Mouse (Mus musculus): ENCODE measurements around the gene Med13l.

The Med13l gene

GRCm38 (mm10) chr5:118560385-118561085, at the start of gene Med13l:
Med13l (plus strand) TSS chr5:118560679.
- DNase-seq, result peak; percentile 45 to 54

- DNase-seq, result no peak
Measured at GRCm38 (mm10) chr5:118510969-118511368, 49.5 kb upstream of the Med13l start.

GRCm38 (mm10) chr5:118513005-118513404, 47.5 kb upstream of the Med13l start:
- DNase-seq, result no peak

- peak; percentile 17 to 31 for DNase-seq
Measured at GRCm38 (mm10) chr5:118513629-118514526, 46.6 kb upstream of the Med13l start.

GRCm38 (mm10) chr5:118514527-118514831, 46.0 kb upstream of the Med13l start:
- DNase-seq, result no peak

- no peak for DNase-seq
Measured at GRCm38 (mm10) chr5:118514842-118515241, 45.6 kb upstream of the Med13l start.

GRCm38 (mm10) chr5:118515280-118515721, 45.2 kb upstream of the Med13l start:
- peak in 1 of 2 experiments; percentile 9 for DNase-seq

GRCm38 (mm10) chr5:118516066-118516465, 44.4 kb upstream of the Med13l start:
- DNase-seq, result no peak

GRCm38 (mm10) chr5:118516470-118516869, 44.0 kb upstream of the Med13l start:
- no peak for DNase-seq

GRCm38 (mm10) chr5:118520457-118520856, 40.0 kb upstream of the Med13l start:
- DNase-seq, result no peak

GRCm38 (mm10) chr5:118524400-118524799, 36.1 kb upstream of the Med13l start:
- no peak for DNase-seq

- DNase-seq, result no peak
Measured at GRCm38 (mm10) chr5:118525634-118526033, 34.8 kb upstream of the Med13l start.

- no peak for DNase-seq
Measured at GRCm38 (mm10) chr5:118526504-118526903, 34.0 kb upstream of the Med13l start.

- no peak for DNase-seq
Measured at GRCm38 (mm10) chr5:118529241-118529640, 31.2 kb upstream of the Med13l start.

- no peak for DNase-seq
Measured at GRCm38 (mm10) chr5:118532125-118532524, 28.4 kb upstream of the Med13l start.

- DNase-seq, result no peak
Measured at GRCm38 (mm10) chr5:118532659-118533058, 27.8 kb upstream of the Med13l start.

- no peak for DNase-seq
Measured at GRCm38 (mm10) chr5:118534407-118534921, 26.0 kb upstream of the Med13l start.

- DNase-seq, result no peak
Measured at GRCm38 (mm10) chr5:118535130-118535529, 25.3 kb upstream of the Med13l start.

- no peak for DNase-seq
Measured at GRCm38 (mm10) chr5:118538487-118538886, 22.0 kb upstream of the Med13l start.

- DNase-seq, result no peak
Measured at GRCm38 (mm10) chr5:118543816-118544215, 16.7 kb upstream of the Med13l start.

GRCm38 (mm10) chr5:118550493-118550892, 10.0 kb upstream of the Med13l start:
- no peak for DNase-seq

- no peak for DNase-seq
Measured at GRCm38 (mm10) chr5:118553290-118553689, 7.2 kb upstream of the Med13l start.

GRCm38 (mm10) chr5:118555305-118555704, 5.2 kb upstream of the Med13l start:
- no peak for DNase-seq
